Mouse (Mus musculus) cerebellum, postnatal 25 days (tissue): ENCODE measurements at regions not wholly inside any gene's neighbourhood (a gene's known extent, or its start where the extent isn't known, plus 50 kb on each side); places are given as distances from the start of the nearest gene placed in this dataset.
A peak's percentile ranks its signal among the peaks of the same experiment; 100 is the strongest.
"Not testable (repeated sequence)": the region's sequence is repeated elsewhere in the genome, so short reads cannot be mapped to it uniquely, and the experiment has no call there.

Experiments
- DNase-seq, 2 experiments: peaks; one replicate each; pipeline ENCODE4 v3.0.0; 2021; ENCODE audit warnings: mixed read lengths in 2 of 2

DNA sequence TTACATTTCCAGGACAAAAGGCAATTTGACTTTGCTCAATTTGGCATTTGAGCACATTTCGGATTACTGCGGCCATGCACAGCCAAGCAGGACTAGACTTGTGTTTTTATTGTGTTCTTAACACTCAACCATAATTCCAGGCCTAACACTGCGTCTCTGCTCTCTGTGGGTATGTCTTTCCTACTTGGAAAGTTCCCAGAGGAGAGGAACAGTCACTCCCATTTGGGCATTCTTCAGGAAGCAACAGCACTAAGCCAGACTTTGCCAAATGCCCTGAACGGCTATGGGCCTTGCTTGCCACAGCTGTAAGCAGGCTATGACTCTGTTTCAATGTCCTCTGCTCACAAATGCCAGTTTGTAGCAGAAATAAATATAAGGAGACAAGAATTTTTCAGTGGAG is 56.5 kb upstream of the Pdk3 start:
- DNase-seq: no peak

DNA sequence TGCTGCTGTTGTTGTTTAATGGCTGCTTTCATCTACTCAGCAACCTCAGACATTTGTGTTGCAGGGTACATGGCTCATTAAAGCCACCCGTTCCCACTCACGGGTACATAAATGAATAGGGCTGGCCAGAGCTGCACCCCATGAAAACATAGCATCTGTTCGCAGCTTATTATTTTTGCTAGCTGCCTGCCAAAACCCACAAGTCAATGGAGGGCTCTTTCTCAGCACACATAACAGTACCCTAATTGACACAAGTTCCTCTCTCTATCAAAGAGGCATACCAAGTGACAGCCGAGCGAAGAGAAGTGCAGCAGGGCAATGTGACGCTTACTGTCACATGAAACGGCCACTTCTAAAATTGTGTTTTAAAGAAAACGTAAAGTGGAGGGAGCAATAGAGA is 57.0 kb upstream of the Pdk3 start:
- DNase-seq: no peak

DNA sequence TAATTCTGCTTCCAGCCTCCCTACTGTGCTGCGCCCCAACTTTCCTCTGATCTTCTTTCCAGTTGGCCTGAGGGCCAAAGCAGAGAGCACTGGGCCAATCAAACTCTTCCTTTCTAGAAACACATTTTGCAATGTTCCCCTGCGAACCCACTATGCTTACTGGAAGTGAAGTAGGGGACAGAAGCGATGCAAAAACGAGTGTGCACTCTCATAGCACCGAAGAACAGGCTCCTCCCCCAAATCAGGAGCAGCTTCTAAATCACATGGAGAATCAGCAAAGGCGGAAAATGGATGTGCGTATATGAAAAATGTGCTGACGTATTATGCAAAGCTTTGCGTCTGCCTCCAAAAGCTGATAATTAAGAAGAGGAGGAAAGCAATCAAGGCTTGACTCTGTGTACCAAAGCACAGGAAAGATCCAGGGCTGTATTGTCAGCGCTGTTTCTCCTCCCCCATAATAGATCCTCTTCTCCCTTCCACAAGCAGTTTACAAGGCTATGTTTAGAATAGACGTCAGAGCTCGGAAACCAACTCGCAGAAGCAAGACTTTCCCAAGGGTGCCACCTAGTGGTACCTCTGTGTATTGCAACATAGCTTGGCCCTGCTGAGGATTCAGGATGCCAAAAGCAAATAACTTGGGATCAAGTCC is 57.5 kb upstream of the Pdk3 start:
- DNase-seq: peak; percentile 80 to 87

DNA sequence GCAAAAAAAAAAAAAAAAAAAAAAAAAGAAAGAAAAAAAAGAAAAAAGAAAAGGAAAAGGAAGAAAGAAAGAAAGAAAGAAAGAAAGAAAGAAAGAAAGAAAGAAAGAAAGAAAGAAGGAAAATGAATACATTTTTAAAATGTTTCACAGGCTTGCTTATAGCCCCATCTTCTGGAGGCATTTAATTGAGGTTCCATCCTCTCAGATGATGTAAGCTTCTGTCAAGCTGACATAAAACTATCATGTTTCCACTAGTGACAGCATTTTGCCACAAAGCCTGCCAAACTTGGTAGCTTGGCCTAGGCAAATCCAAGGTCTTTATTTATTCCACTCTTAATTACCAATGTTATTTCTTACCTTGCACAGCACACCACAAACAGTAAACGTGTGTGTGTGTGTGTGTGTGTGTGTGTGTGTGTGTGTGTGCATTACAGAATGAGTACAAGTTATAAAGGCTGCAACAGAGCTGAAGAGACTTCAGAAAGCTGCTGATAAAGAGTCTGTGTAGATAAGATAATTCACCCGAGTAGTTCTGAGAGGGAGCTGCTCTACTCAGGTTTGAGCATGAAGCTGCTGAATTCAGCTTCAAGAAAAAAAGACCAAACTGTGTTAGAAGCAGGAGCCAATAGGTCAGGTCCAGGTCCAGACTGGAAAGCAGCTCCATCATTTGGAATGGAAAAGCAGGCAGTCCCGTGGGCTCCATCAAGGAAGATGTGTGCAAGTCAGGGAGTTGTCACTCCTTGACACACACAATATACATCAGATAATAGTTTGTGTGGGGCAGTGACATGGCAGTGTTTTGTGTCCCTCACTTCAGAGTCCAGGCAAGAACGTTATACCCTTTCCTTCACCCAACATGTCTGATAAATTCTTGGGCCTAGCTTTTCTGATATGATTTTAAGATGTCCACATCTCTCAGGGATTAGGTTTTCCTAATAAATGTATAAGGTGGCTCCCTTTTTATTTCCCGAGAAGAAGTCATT is 65.1 kb upstream of the Pdk3 start:
- DNase-seq: no peak

DNA sequence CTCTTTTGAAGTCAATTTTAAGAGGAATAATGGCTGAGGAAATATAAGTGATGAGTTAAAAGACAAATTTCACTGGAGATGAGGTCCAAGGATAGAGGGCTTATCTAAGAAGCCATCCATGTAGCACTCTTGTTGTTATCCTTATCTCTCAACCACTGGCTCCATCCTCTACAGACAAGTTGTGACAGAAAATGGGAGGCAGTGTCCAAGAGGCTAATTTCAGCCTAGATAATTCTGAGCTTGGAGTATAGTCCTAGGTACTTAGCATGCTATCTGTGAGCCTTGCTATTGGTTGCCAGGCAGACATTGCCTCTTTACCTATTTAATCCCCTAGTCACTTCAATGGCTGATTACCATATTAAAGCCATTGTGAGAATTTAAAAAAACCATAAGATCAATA is 65.2 kb upstream of the AU015836 start:
- DNase-seq: no peak

GRCm38 (mm10) chrX:93905531-93905930 is 62.9 kb upstream of the AU015836 start:
- DNase-seq: no peak

DNA sequence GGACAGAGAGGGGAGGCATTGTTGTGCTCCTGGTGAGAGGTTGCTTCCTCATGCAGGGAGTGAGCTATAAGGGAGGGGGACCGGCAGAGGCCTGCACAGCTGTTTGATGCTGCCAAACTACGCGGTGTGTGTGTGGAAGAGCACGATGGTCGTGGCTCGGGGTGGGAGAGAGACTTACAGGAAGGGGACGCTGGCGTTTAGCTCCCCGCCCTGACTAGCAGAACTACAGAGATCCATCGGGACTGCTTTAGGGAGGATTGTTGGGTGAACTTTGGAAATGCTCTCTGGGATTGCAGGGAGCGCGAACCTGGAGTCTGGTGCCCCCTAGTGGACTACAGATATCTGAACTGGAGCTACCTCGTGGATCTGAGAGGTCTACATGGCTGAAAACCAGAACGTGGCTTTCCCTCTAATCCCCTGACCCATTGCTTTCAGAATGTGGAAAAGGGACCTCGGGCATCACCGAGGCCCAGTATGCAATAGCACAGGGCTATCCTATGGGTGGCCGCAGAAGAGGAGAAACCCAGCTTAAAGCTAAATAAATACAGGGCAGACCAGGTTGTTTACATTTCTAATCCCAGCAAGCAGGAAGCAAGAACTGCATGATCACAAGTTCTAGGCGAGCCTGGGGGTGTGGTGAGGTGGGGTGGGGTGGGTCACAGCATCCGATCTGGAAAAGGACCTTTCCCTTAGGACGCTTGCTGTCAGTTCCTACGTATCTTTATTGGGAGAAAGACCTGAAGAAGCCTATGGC is 57.2 kb upstream of the AU015836 start:
- peak; percentile 43 to 63 for DNase-seq

GRCm38 (mm10) chrX:93915548-93915947 is 52.9 kb upstream of the AU015836 start:
- no peak for DNase-seq

- DNase-seq: not testable (repeated sequence)
Observed at GRCm38 (mm10) chrX:93917367-93917766, 51.1 kb upstream of the AU015836 start.
